Mouse (Mus musculus) olfactory bulb, adult 2 months (tissue): ENCODE measurements at regions not wholly inside any gene's neighbourhood (a gene's known extent, or its start where the extent isn't known, plus 50 kb on each side); places are given as distances from the start of the nearest gene placed in this dataset.
"Not testable (repeated sequence)": the region's sequence is repeated elsewhere in the genome, so short reads cannot be mapped to it uniquely, and the experiment has no call there.

Source experiments
- H3K27ac ChIP-seq: fragments of 200-500 bp; 2 replicates; pipeline ENCODE4 v1.5.1; 2012; ENCODE audit warnings: low read depth, low read length; ENCODE audit not compliant: insufficient read depth
- H3K4me1 ChIP-seq: fragments of 200-500 bp; 2 replicates; pipeline ENCODE4 v1.6.1; 2012; ENCODE audit warnings: low read length; ENCODE audit not compliant: control insufficient read depth, insufficient read depth
- H3K4me3 ChIP-seq: fragments of 200-500 bp; 2 replicates; pipeline ENCODE4 v1.5.1; 2012; ENCODE audit warnings: mild to moderate bottlenecking, low read depth, low read length, moderate library complexity; ENCODE audit not compliant: insufficient read depth
- CTCF ChIP-seq: fragments of 200-500 bp; IDR thresholded peaks from 2 replicates; pipeline ENCODE4 v1.5.1; 2012; ENCODE audit warnings: low read depth, mild to moderate bottlenecking, low read length, moderate library complexity; ENCODE audit not compliant: insufficient read depth
- POLR2A ChIP-seq: fragments of 200-500 bp; IDR thresholded peaks from 2 replicates; pipeline ENCODE4 v1.6.1; 2012; ENCODE audit warnings: mild to moderate bottlenecking, low read depth, low read length, moderate library complexity; ENCODE audit not compliant: insufficient read depth
- WGBS: fragments of 180-500 bp; shearing (Covaris S2); methylation state at CpG from one replicate; pipeline ENCODE4 v1.1.7; 2018; 5-methylcytosine and 5-hydroxymethylcytosine counted together

GRCm38 (mm10) chr13:4935940-4936339 is 327.0 kb upstream of the Akr1e1 start:
- no peak for TF ChIP-seq POLR2A
- TF ChIP-seq CTCF, result no peak
- H3K27ac ChIP-seq, result no peak overlapping the region
- H3K4me1 ChIP-seq, result no peaks in the 10 kb centered on the region
- no peak overlapping the region for H3K4me3 ChIP-seq
- 72% methylated on average over 4 of the region's 4 CpGs for WGBS

DNA sequence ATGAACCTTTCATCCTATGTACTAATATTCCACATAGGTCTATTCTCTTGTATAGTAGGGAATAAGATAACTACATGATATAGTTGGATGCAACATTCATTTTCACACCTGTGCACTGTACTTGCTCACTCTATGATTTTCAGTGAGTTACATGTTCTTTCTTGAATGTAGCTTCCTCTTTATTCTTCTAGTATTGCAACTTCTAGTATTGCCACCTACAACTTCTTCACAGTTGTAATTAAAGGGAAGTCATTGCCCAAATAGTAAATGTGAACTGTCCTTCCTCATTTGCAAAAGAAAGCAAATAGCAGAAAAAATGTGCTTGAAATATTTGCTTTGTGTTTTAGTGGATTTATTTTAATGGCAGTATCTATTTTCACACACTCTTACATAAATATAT is 330.9 kb upstream of the Akr1e1 start:
- TF ChIP-seq CTCF (no peak), POLR2A (no peak)
- Histone ChIP-seq H3K27ac (no peak overlapping the region), H3K4me1 (no peaks in the 10 kb centered on the region), H3K4me3 (no peak overlapping the region)

DNA sequence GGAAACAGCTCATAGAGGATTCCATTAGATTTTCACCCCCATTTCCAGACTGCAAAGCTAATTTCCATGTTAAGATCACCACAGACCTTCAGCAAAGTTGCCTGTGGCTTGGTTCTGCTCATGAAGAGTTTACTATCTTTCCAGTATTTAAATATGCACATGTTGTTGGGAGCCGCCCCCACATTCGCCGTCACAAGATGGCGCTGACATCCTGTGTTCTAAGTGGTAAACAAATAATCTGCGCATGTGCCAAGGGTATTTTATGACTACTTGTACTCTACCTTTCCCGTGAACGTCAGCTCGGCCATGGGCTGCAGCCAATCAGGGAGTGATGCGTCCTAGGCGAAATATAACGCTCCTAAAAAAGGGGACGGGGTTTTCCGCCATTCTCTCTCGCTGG is 333.5 kb upstream of the Akr1e1 start:
- H3K27ac ChIP-seq, H3K4me1 ChIP-seq, H3K4me3 ChIP-seq: not testable (repeated sequence)
- WGBS, result 27% methylated on average over 6 of the region's 14 CpGs

- 15% methylated on average over 7 of the region's 7 CpGs for WGBS
- TF ChIP-seq CTCF, result no peak
- TF ChIP-seq POLR2A, result no peak
- H3K4me1 ChIP-seq, result no peaks in the 10 kb centered on the region
- H3K27ac ChIP-seq, result no peak overlapping the region
- peak overlapping the region; percentile 38 for H3K4me3 ChIP-seq
Observed at GRCm38 (mm10) chr13:4943046-4943445, 334.1 kb upstream of the Akr1e1 start.

DNA sequence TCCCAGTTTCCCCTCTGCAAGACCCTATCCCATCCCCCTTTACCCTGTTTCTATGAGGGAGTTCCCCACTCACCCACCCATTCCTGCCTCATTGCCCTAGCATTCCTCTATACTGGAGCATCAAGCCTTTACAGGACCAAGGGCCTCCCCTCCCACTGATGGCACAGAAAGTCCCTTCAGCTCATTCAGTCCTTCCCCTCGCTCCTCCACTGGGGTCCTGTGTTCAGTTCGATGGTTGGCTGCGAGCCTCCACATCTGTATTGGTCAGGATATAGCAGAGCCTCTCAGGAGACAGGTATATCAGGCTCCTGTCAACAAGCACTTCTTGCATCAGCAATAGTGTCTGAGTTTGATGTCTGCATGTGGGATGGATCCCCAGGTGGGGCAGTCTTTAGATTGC is 346.4 kb upstream of the Akr1e1 start:
- H3K4me1 ChIP-seq, result no peaks in the 10 kb centered on the region
- TF ChIP-seq POLR2A, result no peak
- TF ChIP-seq CTCF, result no peak
- H3K4me3 ChIP-seq, result no peak overlapping the region
- 89% methylated on average over 3 of the region's 3 CpGs for WGBS
- no peak overlapping the region for H3K27ac ChIP-seq

DNA sequence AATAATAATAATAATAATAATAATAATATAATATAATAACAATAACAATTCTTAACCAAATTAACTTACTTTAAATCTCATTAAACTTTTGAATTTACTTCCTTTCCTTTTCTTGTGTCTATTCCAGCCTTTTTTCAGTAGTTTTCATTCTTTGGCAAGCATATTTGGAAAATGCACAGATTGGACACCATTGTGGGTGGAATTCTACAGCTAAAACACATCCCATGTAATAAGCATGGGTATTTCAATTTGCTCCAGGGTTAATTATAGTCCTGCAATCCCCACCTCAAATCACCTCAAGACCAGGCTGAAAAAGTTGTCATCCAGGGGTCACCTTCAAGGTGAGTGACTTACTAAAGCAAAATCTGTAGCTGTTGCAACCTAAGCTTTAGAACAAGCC is 355.9 kb upstream of the Akr1e1 start:
- Histone ChIP-seq H3K4me1 (no peaks in the 10 kb centered on the region), H3K27ac (no peak overlapping the region), H3K4me3 (no peak overlapping the region)
- TF ChIP-seq CTCF (no peak), POLR2A (no peak)

DNA sequence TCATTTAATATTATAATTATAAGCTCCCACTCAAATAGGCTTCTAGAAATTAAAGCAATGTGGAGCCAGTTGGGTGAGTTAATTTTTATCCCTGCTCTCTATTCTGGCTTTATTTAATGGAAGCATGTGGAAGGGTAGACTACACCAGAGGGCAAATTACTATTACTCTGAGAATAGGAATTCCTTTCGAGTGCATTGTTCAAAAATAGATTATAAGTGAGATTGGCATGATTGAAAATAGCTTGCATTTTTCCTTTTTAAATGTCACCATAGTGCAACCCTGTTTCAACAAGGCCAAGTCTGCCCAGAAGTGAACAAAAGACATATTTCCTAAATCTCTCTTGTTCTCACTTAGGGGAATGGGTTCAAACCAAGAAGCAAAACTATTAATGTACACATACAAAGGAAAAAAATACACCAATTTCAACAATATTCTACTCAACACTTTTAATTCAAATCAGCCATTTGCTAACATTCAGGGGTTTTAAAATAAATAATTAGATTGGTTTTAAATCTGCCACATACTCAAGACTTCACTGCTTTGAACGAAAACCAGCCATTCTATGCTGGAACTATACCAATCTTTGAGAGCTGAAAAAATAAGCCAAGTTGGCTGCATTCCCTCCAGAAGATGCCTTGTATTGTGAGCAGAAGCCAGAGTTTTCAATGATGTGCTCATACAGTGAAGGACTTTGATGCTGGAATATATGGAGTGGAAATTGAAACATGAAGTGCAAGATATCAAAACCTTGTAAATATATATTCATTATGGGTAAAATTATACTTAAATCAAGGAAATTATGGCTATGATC is 361.3 kb upstream of the Akr1e1 start:
- TF ChIP-seq POLR2A (no peak), CTCF (no peak)
- no peak overlapping the region for H3K27ac ChIP-seq
- WGBS, result 50% methylated on average over 2 of the region's 2 CpGs
- H3K4me1 ChIP-seq, result no peaks in the 10 kb centered on the region
- H3K4me3 ChIP-seq, result no peak overlapping the region

DNA sequence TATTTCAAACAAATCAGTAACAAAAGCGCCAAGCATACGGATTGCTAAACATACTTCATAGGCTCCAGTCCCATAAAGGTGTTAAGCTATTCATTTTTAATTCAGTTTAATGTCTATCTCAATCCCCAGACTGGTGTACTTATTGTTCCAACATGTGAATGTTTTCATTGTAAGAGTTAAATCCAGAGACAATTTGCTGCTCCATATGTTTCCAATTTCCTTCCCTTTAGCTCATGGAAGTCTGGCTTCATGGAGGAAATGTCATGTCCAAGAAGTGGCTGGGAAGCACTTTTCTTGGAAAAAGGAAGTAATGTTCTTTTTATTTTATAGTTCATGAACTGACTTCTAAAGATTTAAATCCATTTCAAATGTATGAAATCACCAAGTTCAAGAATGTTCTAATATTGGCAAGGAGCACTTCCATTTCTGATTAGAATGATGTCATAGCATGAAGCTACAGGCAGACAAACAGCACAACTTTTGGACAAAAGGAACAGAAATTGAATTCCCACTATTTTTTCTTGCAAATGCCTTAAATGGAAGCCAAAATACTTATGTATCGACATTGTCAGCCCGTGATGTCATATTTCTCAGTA is 362.6 kb upstream of the Akr1e1 start:
- Histone ChIP-seq H3K27ac (no peak overlapping the region), H3K4me3 (no peak overlapping the region), H3K4me1 (no peaks in the 10 kb centered on the region)
- 84% methylated on average over 4 of the region's 4 CpGs for WGBS
- TF ChIP-seq POLR2A (no peak), CTCF (no peak)

GRCm38 (mm10) chr13:4992876-4993275 is 383.9 kb upstream of the Akr1e1 start:
- Histone ChIP-seq H3K27ac (no peak overlapping the region), H3K4me1 (no peaks in the 10 kb centered on the region), H3K4me3 (no peak overlapping the region)
- WGBS, result 36% methylated on average over 1 of the region's 1 CpGs
- TF ChIP-seq CTCF (no peak), POLR2A (no peak)
